Mouse (Mus musculus): ENCODE data around the gene Tuba3a. TPM values are rescaled to one million over a fixed set of nuclear protein-coding genes. Genes with fewer than 3 reads are reported as not detected.

Gene Tuba3a
- not detected in 2 replicates for polyA plus RNA-seq (2015; fragmentation: Nextera tagmentation; extraction: Ambion mirVana)

DNA sequence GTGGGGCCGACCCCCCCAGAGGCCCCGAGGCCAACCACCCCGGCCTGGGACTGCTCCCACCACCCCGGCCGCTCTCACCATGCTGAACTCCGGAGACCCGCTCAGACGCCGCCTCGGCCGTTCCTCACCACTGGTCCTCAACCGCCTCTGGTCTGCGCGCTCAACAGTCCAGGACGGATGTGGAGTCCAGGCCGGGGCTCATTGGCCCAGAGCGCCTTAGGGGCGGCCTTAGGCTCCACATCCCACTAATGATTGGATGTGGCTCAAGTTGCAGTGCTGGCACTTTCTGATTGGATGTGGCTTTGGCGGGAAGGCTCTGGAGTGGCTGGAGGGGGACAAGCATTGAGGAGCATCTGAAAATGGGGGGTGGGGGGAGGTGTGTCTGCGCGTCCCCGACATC, at the start of gene Tuba3a:
TSS of gene Tuba3a (minus strand) at position 153 of the 400 bp plus-strand sequence.
- no peak within 1 kb of the TSS for H3K27ac ChIP-seq
- no peaks in the 10 kb centered on the region for H3K27me3 ChIP-seq
- WGBS: 92% methylated on average over 22 of the region's 22 CpGs
- no peaks in the 10 kb centered on the region for H3K4me1 ChIP-seq
- no peaks in the 10 kb centered on the region; the same call in 1 of the 2 replicates for H3K9me3 ChIP-seq (replicated peaks)
- H3K9ac ChIP-seq: no peak within 1 kb of the TSS
- no peak within 1 kb of the TSS for H3K4me2 ChIP-seq
- no peaks in the 10 kb centered on the region for H3K36me3 ChIP-seq (ENCODE audit: poor library complexity, severe bottlenecking)
- no peak for ATAC-seq
- no peak within 1 kb of the TSS for H3K4me3 ChIP-seq

DNA sequence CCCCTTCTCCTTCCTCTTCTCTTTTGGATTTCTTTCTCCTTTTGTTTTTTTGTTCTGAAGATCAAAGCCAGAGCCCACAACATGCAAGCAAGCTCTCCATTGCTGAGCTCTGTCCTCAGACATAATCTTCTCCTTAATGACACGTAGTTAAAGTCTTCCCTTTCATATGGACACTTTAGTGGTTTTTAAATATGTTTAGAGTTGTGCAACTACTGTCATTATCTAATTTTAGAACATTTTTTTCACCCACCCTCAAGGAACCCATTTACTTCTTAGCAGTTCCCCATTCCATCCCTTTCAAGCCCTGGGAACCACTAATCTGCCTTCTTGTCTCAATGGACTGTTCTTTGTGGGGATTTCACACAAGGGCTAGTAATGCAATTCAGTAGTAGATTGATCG, 48.5 kb upstream of the Tuba3a start:
- Histone ChIP-seq H3K27ac (no peak overlapping the region), H3K4me3 (no peak overlapping the region), H3K9ac (no peak overlapping the region), H3K36me3 (ENCODE audit: poor library complexity, severe bottlenecking) (no peaks in the 10 kb centered on the region), H3K27me3 (no peaks in the 10 kb centered on the region), H3K4me2 (no peak overlapping the region), H3K9me3 (replicated peaks) (no peaks in the 10 kb centered on the region), H3K4me1 (peaks cover 5% of the 10 kb centered on the region)
- ATAC-seq: no peak
- 37% methylated on average over 2 of the region's 2 CpGs for WGBS

DNA sequence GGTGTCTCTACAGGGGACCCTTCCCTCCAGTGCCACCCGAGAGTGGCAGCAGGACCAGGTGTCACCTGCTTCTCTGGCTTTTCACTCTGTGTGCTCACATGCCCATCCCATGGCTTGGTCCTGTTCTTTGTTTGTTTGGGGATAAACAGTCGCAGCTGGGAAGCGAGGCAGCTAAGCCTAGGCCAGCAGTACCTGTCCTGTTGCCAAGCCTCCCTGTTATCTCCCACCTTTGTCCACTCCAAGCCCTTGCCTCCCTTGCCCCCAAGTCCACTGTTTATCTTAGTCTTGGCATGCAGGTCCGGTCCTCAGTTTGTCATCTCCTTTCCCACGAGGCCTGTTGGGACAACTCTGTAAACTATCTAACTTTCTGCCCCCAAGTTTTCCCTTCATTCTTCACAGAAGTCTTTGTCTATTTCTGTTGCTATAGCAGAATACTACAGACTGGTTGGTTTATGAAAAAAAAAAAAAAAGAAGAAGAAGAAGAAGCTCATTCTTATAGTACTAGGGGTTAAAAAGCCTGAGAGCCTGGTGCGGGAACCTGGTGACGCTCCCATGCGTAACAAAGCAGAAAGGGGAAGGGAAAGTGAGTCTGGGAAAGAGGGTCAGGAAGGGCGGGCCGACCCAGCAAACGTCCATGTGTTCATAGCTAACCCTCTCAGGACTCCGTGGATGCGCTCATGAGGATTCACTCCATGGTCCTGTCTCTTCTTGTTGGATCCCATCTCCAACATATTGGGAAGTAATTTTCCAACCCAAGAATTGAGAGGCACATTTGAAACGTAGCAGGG, 47.5 kb upstream of the Tuba3a start:
- Histone ChIP-seq H3K9me3 (replicated peaks) (no peaks in the 10 kb centered on the region), H3K9ac (no peak overlapping the region), H3K27me3 (no peaks in the 10 kb centered on the region), H3K4me2 (no peak overlapping the region), H3K4me1 (peaks cover 5% of the 10 kb centered on the region), H3K27ac (no peak overlapping the region), H3K4me3 (no peak overlapping the region), H3K36me3 (ENCODE audit: poor library complexity, severe bottlenecking) (no peaks in the 10 kb centered on the region)
- 77% methylated on average over 14 of the region's 14 CpGs for WGBS
- no peak for ATAC-seq

DNA sequence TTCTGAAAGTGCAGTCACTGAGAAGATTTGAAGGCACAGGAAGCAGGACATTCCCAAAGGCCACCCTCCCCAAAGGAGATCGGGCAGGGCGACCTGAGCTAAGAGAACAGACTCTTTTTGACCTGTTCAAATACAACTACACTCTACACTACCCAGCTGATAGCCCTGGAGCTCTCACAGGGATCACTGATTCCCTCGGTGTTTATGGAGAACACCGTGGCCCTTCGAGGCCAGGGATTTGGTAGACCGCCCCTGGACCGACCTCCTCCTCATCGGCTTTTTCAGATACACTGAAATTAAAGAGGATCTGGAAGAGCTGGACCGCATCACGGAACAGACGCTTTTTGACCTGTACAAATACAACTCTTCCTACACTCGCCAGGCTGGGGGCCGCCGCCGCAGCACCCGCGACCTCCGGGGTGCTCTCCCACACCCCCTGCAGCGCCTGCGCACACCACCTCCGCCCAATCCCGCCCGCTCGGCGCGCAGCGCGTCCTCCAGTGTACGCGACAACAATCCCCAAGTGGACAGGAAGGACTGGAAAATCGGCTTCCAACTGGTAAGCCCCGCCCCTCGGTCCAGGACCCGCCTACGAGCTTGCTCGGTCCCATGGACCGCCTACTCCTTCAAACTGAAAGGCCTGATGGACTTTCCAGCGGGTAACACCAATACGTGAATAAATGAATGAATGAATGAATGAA, 44.9 kb upstream of the Tuba3a start:
- no peak overlapping the region for H3K27ac ChIP-seq
- H3K4me1 ChIP-seq: peaks cover 5% of the 10 kb centered on the region
- H3K27me3 ChIP-seq: no peaks in the 10 kb centered on the region
- peak overlapping the region; percentile 80 for H3K4me2 ChIP-seq
- peak; percentile 93 for ATAC-seq
- peak overlapping the region; percentile 66 for H3K9ac ChIP-seq
- H3K9me3 ChIP-seq (replicated peaks): no peaks in the 10 kb centered on the region
- H3K36me3 ChIP-seq (ENCODE audit: poor library complexity, severe bottlenecking): no peaks in the 10 kb centered on the region
- H3K4me3 ChIP-seq: peak overlapping the region; percentile 52
- under 1% methylated on average over 39 of the region's 39 CpGs for WGBS

DNA sequence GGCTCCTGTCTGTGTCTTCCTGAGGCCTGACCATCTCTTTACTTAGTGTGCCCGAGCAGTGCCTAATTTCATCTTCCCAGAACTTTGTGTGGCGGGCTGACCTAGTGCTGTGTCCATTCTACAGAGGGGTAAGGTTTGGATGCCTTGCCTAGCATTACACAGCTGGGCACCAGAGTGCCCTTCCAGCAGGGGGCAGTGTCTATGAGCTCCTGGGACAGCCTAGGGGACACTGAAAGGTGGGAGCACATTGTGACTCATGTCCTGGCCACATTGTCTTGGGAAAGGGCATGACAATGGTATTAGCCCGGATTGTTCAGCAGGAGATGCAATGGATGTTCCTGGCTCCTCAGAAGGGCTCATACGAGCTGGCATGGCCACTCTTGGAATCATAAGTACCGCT, 42.4 kb upstream of the Tuba3a start:
- no peaks in the 10 kb centered on the region for H3K27me3 ChIP-seq
- no peaks in the 10 kb centered on the region for H3K9me3 ChIP-seq (replicated peaks)
- ATAC-seq: no peak
- no peak overlapping the region for H3K4me2 ChIP-seq
- no peak overlapping the region for H3K27ac ChIP-seq
- no peak overlapping the region for H3K9ac ChIP-seq
- H3K4me3 ChIP-seq: no peak overlapping the region
- no peaks in the 10 kb centered on the region for H3K36me3 ChIP-seq (ENCODE audit: poor library complexity, severe bottlenecking)
- 81% methylated on average over 5 of the region's 5 CpGs for WGBS
- H3K4me1 ChIP-seq: peaks cover 5% of the 10 kb centered on the region

DNA sequence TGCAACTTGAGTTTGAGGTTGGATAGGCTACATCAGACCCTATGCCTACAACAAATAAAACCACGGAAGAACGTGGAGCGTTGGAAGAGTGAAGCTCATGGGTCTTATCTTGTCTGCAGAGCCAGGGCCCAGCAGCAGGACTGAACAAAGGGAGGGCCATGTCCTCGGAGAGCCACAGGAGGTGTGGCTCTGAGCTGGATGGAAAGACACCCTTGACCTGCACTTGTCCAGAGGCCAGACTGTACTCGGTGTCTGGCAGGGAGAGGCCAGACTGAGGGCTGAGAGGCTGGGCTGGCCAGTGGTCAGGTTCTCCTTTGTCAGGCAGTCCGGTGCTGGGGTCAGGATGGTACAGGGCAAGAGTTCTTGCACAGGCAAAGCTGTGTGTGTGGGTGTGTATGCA, 39.5 kb upstream of the Tuba3a start:
- H3K27ac ChIP-seq: no peak overlapping the region
- H3K4me1 ChIP-seq: peaks cover 6% of the 10 kb centered on the region; the same call in 1 of the 2 replicates
- H3K27me3 ChIP-seq: peaks cover 24% of the 10 kb centered on the region
- no peak for ATAC-seq
- H3K9ac ChIP-seq: no peak overlapping the region
- H3K4me3 ChIP-seq: no peak overlapping the region
- no peaks in the 10 kb centered on the region for H3K9me3 ChIP-seq (replicated peaks)
- H3K4me2 ChIP-seq: no peak overlapping the region
- 77% methylated on average over 6 of the region's 6 CpGs for WGBS
- no peaks in the 10 kb centered on the region for H3K36me3 ChIP-seq (ENCODE audit: poor library complexity, severe bottlenecking)

DNA sequence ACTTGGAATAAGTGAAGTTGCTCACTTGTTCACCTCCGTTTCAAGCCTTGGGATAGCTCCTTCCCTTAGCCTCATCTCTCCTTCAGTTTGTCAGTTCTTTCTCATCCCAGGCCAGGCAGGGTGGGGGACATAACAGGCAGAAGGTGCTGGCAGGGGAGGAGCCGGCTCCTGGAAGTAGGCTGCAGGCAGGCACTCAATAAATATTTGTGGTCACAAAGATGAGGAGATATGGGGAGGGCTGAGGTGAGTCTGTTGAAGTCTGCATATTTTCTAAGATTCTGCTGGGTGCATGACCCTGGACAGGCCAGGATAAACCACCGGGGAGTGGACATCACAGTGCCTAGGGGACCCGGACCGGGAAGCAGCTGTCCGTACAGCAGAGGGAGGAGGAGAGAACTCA, 37.7 kb upstream of the Tuba3a start:
- Histone ChIP-seq H3K4me3 (no peak overlapping the region), H3K4me1 (peaks cover 6% of the 10 kb centered on the region; the same call in 1 of the 2 replicates), H3K9ac (no peak overlapping the region), H3K36me3 (ENCODE audit: poor library complexity, severe bottlenecking) (no peaks in the 10 kb centered on the region), H3K27me3 (peaks cover 41% of the 10 kb centered on the region), H3K27ac (no peak overlapping the region), H3K4me2 (no peak overlapping the region), H3K9me3 (replicated peaks) (no peaks in the 10 kb centered on the region)
- ATAC-seq: no peak
- 69% methylated on average over 6 of the region's 6 CpGs for WGBS

DNA sequence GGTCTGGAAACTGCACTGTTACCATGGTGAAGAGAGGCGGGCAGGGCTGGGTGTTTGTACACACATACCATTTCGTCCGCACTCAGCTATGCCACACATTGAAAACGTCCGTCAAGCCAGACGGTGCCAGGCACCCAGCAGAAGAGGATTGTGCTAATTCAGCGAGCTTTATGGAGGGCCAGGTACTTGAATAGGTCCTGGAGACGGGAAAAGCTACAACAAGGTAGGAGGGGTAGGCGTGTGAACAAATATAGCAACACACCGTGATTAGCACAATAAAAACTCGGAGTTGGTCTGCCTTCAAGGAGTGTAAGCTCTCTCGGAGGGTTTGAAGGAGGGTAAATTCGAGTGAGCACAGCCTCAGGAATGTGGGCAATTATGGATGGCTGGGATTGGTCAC, 37.0 kb upstream of the Tuba3a start:
- Histone ChIP-seq H3K4me2 (no peak overlapping the region), H3K4me3 (no peak overlapping the region), H3K4me1 (peaks cover 6% of the 10 kb centered on the region; the same call in 1 of the 2 replicates), H3K27ac (no peak overlapping the region), H3K9me3 (replicated peaks) (no peaks in the 10 kb centered on the region), H3K27me3 (peaks cover 41% of the 10 kb centered on the region), H3K36me3 (ENCODE audit: poor library complexity, severe bottlenecking) (no peaks in the 10 kb centered on the region), H3K9ac (no peak overlapping the region)
- WGBS: 48% methylated on average over 13 of the region's 13 CpGs
- ATAC-seq: no peak

DNA sequence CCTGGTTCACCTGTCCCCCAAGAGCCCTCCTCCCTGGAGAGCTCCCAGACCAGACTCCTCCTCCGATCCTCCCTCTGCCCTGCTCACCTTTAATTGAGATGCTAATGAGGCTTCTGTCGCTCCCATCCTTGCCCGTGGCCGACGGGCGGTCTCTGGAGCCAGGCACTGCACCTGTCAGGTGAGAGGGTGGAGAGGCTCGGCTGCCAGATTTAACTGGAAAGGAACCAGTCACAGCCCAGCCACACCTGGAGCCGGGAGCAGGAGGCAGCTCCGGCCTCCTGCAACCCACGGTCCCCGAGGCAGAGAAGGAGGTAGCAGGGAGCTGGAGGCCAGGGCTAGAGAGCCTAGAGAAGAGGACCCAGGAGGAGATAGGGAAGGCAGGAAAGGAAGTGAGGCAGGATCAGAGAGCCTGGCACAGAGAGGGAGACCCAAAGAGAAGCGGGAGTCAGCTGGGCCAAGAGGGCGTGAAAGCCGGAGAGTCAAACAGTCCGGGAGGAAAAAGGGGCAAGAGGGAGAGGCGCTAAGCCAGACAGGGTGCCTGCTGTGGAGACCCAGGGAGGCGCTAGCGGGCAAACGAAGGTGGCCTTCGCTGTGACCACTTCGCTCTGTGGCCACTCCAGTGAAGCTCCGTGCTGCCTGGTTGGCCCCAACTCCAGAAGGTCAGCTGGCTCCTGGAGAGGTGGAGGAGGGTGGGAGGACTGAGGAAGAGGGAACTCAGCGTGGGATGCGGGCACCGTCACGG, 35.4 kb upstream of the Tuba3a start:
- H3K27ac ChIP-seq: no peak overlapping the region
- no peak for ATAC-seq
- peaks cover 6% of the 10 kb centered on the region; the same call in 1 of the 2 replicates for H3K4me1 ChIP-seq
- peaks cover 41% of the 10 kb centered on the region for H3K27me3 ChIP-seq
- no peak overlapping the region for H3K4me3 ChIP-seq
- no peaks in the 10 kb centered on the region for H3K36me3 ChIP-seq (ENCODE audit: poor library complexity, severe bottlenecking)
- no peak overlapping the region for H3K9ac ChIP-seq
- 6% methylated on average over 26 of the region's 26 CpGs for WGBS
- H3K4me2 ChIP-seq: no peak overlapping the region
- no peaks in the 10 kb centered on the region for H3K9me3 ChIP-seq (replicated peaks)

DNA sequence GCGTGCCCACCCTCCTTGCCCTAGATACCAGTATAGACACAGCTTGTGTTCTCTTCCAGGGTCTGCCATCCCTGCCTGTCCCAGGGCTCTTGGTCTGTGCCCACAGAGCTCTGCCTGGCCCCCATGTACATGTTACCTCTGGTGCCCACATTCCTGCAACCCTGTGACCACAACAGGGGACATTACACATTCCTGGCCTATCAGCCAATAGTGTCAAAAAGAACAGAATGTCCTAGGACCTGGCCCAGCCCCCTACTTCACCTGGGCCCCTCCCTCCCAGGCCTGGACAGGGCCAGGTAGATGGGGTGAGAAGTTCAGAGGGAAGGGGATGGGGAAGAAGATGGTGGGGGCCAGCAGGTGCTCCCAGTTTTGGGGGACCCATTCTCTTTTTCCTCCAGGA, 34.5 kb upstream of the Tuba3a start, which contains the start of gene Scnn1a:
TSS of gene Scnn1a (plus strand) at position 337 of the 400 bp plus-strand sequence.
- peaks cover 6% of the 10 kb centered on the region; the same call in 1 of the 2 replicates for H3K4me1 ChIP-seq
- H3K4me2 ChIP-seq: no peak within 1 kb of the TSS
- no peak within 1 kb of the TSS for H3K9ac ChIP-seq
- no peak for ATAC-seq
- peaks cover 41% of the 10 kb centered on the region for H3K27me3 ChIP-seq
- no peaks in the 10 kb centered on the region for H3K36me3 ChIP-seq (ENCODE audit: poor library complexity, severe bottlenecking)
- no peak within 1 kb of the TSS for H3K27ac ChIP-seq
- no peak within 1 kb of the TSS for H3K4me3 ChIP-seq
- WGBS: 77% methylated on average over 1 of the region's 1 CpGs
- H3K9me3 ChIP-seq (replicated peaks): no peaks in the 10 kb centered on the region

DNA sequence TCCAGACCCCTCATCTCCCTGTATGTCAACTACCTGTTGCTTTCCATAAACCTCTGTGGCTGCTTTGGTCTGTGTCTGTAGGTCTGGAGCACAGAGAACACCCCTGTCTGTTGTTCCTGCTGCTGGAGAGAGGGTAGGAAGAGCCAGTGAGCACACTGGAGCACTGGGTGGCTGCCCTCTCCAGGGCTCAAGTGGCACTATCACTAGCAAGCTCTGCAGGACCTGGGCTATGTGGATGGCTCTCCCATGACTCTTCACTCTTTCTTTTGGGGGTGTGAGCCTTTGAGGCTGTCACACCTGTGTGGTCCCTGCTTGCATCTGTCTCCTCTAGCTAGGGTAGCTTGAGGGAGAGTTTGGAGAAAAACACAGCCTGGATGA, 34.1 kb upstream of the Tuba3a start:
- Histone ChIP-seq H3K4me2 (no peak overlapping the region), H3K9ac (no peak overlapping the region), H3K9me3 (replicated peaks) (no peaks in the 10 kb centered on the region), H3K4me1 (peaks cover 6% of the 10 kb centered on the region; the same call in 1 of the 2 replicates), H3K4me3 (no peak overlapping the region), H3K36me3 (ENCODE audit: poor library complexity, severe bottlenecking) (no peaks in the 10 kb centered on the region), H3K27me3 (peaks cover 41% of the 10 kb centered on the region), H3K27ac (no peak overlapping the region)
- no peak for ATAC-seq

Data from forebrain, embryonic 13.5 days (tissue).